Mouse (Mus musculus): ENCODE measurements around the gene Scube1.

Scube1 gene

DNA sequence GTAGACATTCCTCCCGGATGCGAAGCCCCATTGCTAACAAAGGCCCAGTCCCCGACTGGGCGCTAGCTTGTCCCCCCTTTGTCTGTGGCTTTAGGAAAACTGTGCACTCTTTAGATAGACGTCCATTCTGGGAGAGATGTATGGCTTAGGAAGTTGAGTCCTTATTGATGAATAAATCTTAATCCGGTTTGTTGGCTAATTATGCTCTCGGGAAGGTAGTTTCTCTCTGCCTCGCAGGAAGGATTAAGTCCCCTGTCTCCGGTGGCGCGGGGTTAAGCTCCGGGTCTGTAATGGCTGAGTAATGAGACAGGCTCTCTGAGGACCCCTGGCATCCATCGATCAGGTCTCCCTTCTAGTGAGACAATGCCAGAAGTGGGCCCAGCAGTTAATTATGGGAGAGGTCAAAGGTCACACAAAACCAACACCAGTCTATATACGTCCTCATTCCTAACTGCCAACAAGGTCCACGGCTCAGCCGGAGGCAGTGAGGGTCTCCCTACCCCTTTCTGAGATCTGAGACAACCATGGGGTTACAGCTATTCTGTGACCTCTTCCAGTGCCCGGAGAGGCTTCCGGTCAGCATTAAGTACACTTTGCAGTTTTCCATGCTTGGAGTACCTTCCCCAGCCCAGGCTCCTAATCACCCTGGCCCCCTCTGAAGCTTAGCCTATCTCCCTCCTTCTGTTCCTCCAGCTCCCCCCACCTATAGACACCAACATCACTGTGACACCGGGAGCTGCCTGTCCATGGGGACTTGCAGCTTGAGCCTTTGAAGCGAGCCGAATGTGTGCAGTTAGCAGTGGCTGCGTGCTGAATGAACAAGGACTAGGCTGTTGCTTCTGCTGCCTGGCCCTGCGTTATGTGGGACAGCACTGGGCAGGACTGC lies 14.7 kb downstream of the Scube1 start:
- no peak for DNase-seq (ENCODE audit: low spot score)

DNA sequence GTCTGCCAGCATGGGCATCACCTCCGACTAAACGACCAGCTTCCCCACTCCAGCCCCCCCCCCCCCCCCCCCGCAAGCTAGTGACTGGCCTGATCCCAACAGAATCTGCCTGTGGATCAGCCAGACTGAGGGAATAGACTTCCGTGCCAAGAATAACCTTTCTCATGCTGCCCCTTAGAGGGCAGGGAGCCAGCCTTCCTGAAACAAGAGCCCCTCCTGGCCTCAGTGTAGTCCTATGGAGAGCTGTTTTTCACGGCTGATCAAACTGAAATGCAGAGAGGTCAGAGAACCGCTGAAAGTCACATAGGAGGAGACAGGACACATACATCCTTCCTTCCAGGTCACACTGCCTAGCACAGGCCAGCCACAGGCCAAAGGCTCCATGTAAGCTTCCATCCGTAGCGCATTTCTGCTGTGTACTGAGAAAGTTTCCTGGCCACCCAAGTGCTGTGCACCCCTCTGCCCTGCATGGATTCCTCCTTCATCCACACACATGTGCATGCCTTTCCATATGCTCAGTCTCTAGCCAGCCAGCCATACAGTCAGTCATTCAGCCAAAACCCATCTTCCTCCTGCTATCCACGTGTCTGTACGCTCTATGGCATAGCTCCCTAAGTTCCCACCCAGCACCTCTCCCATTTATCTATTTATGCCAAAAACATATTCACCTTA lies 18.2 kb downstream of the Scube1 start:
- no peak for DNase-seq (ENCODE audit: low spot score)

DNA sequence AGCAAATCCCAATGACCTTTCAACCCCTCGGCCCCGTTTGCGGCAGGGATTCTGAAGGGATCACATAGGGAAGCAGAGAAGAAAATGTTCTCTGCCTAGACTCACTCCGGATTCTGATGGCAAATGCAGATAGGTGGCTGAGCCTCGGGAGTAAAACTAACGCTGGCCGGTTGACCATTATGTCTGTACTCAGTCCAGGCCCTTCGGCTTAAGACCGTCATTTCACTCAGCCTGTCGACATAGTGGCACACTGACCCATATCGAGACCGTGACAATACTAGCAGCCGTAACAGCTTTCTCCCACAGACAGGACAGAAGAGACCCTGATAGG lies 24.3 kb downstream of the Scube1 start:
- no peak for DNase-seq (ENCODE audit: low spot score)

DNA sequence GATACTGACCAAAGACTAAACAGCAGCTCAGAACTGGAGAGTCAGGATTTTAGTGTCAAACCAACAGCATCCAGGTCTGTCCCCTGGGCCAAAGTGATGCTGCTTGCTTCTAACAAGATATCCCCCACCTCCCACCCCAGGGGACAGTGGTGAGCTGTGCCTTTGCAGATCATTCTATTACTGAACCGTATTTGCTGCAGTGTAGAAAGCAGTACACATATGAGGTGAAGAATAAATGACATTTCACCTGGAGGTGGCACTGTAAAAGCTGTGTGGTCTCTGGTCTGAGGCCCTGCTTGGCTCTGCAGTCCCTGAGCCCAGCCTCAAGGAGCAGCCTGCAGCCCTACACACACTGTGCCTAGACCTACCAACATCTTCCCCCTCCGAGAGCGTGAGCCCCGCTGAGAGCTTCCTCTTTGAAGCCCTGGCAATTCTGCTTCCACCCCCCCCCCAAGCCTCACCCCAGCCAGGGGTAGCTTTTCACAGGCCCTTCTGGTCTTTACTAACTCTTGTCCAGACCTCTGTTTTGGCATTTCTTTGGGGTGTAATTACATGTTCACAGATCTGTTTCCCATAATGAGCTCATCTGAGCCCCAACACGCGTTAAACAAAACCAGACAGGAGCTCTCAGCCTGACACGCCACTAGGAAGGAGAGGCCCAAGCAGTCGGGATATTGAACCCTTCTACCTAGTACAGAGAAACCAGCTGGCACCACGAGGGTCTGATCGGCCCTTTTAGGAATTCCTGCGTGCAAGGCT lies 24.8 kb downstream of the Scube1 start:
- no peak for DNase-seq (ENCODE audit: low spot score)

DNA sequence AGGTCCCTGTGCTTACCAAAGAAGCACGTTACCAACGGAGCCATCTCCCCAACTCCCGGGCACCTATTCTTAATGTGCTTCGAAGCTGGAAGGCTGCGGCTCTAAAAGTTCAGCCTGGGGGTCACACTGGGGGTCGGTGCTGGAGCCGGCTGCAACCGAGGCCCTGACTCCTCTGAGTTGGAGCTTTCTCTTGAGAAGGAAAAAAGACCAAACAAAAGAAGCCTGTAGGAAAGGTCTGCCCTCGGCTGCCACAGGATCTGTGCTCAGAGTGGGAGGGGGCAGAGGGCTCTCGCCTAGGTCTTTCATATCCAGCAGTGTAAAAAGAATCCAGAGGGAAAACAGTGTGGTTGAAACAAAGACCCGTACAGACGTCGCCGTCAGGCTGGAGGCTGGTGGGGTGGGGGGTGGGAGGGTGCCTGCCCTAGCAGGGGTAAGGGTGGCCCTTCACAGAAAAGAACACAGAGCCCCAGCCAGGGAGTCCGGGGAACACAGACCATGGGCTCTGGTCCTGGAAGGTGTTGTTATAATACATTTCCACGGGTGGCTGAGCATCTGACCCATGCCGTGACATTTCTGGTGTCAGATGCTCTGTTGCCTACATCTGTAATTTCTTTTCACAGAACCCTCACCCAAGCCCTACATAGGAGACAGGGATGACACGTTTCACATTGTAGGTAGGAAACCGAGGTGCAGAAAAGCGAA lies 25.5 kb downstream of the Scube1 start:
- DNase-seq (ENCODE audit: low spot score), result no peak

DNA sequence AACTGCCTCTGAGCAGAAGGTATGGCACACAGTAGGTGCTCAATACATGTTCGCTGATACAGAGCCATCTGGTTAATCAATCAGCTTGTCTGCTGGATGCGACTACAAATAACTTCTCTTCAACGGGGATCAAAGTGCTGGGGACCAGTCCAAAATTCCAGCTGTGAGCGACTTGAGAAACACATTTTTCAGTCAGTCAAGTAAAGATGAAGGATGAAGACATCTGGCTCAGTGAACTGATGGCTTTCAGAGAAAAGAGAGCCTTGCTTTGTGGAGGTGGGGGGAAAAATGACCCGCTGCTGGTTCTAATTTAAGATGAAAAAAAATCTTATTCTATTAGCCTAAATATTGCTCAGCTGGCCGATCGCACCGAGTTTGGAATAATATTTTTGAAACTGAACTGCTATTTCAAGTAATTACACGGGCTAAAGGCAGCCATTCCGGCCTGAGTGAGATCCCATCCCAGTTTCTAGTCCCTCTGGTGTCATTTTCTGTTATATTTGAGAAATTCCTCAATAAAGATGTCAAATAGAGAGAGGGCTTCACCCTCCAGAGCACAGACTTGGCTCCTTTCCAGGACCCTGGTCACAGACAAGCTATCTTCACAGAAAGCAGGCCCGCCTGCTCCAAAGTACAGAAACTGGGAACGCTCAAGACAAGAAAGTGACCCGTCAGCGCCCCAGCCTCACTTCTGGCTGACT lies 28.0 kb downstream of the Scube1 start:
- no peak for DNase-seq (ENCODE audit: low spot score)

DNA sequence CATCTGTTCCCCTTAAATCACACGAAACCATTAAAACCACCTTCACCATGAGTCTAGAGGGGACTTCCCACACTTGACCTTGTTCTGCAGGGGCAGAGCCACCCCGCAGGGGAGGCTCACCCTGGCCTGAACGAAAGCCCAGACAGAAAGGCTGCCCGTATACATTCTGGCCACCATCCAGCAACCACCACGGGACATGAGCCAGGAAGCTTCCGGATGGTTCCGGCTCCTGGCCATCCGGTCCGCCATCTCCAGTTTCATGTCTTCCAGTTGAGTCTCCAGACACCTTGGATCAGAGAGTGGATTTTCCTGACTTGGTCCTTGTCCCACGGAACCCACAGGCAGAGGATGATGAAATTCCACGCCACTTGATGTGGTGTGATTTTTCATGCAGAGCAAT lies 29.7 kb downstream of the Scube1 start:
- DNase-seq (ENCODE audit: low spot score), result no peak

DNA sequence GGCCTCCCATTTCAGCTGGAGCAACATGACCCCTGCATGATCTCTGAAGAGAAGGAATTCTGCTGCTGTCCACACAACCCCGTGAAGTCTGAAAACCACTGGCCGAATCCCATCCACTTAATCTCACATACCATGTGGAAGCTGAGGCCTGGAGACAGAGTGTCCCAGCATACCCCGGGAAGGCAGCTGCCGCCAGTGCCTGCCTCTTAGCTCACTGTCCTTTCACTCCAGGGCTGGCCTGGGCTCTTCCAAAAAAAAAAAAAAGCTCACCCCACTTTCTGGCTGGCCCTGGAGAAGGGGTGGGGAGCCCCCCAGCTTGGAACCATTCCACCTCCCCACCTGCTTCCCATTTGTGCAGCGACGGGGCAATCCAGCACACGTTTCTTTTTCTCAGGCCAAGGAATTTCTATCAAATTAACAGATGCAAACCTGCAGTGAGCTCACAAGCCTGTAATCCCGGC lies 32.9 kb downstream of the Scube1 start:
- no peak for DNase-seq (ENCODE audit: low spot score)

DNA sequence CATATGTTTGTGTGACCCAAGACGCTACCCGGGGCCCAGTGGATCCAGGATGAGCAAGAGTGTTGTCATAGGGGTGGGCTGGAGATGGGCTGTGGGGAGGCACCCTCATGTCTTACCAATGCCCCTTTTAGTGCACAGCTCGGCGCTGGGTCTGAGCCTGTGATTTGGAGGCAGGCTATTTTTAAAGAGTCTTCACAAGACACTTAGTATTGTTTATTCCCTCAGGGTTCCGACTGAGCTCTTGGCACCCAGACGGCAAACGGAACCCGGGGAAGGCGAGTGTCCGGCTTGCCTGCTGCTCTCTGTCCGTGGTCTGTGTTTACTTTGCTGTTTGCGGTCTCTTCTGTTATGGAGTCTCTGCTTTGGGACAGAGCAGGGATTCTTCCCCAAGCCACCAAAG lies 34.9 kb downstream of the Scube1 start:
- no peak for DNase-seq (ENCODE audit: low spot score)

DNA sequence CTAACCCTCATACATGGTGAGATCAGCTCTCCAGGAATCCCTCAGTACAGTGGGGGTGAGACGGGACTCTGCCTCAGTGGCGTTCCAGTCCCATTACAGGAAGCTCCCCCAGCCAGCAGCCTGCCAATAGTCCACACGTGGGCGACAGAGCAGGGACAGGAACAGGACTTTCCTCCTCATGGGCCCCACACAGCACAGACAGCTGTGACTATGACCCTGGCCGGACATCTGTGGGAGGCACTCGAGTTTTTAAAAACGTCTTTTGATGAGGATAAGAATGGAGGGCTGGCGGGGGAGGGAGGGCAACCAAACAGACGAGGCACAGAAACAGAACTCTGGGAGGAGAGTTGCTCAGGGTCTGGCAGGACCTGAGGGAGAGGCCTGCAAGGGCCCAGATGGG lies 38.2 kb downstream of the Scube1 start:
- DNase-seq (ENCODE audit: low spot score), result no peak

DNA sequence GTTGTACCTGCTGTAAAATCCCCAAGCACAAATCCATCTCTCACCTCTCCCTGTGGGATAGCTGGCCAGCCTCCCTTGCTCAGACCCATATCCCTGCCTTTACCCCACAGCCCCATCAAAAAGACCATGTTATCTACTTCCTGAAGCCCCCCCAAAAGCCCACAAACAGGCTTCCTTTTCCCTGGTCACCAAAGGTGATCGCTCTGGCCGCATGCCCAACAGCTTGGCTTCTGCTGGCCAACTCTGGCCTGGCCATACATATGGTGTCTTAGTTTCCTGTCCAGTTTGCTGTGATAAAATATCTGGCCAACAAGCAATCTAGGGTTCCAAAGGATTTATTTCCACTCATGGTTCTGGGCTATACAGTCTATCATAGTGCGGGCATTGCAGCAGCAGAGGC lies 38.9 kb downstream of the Scube1 start:
- no peak for DNase-seq (ENCODE audit: low spot score)

DNA sequence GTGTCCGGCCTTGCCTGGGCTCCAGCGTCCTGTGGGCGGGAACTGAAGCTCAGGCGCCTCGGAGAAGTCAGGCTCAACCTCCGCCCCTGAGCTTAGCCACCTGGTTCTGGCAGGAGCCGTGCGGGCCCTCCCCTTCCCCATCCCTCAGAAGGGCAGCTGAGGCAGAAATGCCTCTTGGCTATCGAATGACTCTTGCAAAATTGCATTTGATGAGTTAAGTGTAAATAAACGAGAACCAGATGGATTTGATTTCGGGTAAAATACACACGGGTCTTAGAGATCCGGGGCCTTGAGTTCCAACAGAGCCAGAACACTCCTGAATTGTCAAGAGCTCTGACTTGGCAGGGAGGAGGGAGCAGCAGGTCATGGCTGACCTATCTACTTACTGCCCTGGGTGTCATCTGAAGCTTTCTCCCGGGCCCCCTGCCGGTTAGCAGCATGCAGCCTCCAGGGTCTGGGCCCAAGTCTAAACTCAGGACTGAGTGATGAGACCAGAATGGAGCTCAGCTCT lies 41.7 kb downstream of the Scube1 start:
- DNase-seq (ENCODE audit: low spot score), result peak; percentile 7

DNA sequence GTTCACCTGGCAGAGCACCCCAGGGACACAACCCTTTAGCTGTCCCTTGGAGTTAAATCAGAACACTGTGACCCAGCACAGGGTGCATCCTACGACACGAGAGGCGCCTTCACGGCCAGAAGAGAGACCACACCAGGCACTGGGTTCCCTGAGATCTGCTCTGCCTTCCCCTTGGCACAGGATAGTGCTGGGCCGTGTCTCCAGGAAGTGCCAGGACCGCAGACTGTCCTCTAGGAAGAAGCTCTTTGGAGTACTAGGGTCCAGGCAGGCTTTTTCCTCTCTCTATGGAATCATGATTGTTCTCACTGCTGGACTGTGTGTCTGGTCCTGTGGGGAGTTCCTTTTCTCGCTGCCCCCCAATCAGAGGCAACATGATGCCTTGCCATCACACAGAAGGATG lies 44.5 kb downstream of the Scube1 start:
- DNase-seq (ENCODE audit: low spot score), result no peak

DNA sequence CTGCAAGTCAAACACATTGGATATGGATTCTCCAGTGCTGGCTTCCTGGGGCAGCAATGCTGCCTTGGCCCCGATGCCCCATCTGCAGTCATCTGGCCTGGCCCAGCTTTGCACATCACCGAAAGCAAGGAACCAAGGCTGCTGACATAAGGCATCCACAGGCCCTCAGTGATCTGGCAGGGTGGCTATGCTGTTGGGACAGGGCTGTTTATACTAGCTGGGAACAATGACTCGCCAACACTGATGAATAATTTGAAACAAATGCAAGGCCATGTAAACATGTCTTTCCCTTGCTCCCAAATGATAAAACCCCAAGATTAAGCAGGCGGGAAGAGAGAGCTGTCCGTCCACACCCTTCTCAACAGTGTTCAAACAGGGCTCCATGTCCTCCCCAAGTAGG lies 45.1 kb downstream of the Scube1 start:
- DNase-seq (ENCODE audit: low spot score), result no peak

DNA sequence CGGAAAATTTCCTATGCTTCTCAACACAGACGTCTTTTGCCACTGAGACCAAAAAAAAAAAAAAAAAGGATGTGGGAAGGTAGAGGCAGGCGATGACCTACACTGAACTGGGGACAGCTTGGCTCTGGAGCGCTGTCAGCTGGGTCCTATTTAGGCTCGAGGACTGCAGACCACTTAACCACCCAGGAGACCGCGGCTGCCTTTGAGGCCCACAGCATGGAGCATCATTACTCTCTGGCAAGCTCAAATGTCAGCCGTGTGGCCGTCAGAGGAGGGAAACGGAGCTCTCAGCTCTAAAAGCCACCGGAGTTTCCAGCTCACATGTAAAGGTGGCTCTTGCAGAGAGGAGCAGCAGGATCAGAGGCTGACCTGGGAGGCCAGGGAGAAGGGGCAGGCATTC lies 46.2 kb downstream of the Scube1 start:
- no peak for DNase-seq (ENCODE audit: low spot score)

DNA sequence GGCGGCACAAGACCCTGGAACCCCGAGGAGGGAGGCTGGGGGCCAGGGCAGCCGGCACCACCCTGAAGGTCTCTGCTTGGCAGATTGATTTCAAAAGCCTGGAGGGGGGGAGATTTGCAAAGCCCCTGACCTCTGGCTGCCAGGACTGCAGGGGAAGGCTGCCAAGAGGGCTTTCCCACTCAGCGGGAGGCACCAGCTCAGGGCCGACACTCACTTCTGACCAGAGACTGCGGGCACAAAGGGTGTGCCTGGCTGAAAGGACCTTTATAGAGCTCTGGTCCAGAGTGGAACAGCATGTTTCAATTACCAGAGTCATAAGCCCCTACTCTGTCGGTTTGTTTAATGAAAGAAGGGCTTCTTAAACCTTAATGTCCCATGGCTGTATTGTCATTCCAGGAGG lies 46.7 kb downstream of the Scube1 start:
- no peak for DNase-seq (ENCODE audit: low spot score)

DNA sequence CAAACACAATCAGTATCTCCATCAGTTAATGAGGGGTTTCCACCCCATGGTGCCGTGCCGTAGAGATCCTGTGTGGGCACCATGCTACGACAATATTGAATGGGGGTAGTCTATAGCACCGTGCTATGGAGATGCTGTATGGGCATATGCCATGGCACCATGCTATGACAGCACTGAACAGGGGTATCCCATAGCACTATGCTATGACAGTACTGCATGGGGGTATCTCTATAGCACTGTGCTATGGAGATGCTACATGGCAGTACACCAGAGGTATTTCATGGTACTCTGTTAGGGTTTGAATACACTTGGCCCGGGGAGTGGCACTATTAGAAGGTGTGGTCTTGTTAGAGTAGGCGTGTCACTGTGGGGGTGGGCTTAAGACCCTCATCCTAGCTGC lies 47.7 kb downstream of the Scube1 start:
- DNase-seq (ENCODE audit: low spot score), result no peak

DNA sequence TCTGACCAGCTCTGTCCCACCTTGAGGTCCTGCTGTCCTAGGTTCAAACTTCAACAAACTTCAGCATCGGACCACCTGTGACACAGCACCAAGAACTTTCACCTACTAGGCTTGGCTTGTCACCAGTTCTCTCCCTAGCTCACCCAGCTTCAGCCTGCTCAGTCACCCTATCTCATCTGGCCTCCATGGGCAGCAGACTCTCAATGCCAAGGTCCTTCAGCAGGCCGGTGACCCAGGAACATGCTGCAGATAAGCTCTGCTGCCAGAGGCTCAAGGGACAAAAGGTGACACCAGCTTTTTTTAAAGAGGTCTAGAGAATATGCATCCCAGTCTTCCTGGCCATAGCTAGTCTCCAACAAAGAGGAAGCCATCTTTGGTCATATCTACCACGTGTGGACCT lies 48.5 kb downstream of the Scube1 start:
- no peak for DNase-seq (ENCODE audit: low spot score)

DNA sequence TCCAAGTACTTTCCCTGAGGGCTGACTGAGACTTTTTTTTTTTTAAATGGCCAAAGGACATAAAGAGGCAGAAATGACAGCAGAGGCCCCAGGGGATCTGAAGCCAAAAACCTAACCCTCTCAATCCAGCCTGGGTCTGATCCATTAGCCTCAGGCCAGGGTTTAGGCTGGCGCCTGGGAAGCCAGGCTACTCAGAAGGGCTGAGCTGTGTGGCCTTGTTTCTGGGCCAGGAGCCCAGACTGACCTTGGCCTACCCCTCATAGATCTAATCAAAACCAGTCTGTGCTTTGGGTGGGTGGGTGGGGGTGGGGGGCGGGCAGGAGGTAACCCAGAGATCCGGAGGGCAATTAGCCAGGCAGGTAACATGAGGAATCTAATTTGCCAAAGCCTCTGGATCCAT lies 51.2 kb downstream of the Scube1 start:
- DNase-seq (ENCODE audit: low spot score), result no peak

DNA sequence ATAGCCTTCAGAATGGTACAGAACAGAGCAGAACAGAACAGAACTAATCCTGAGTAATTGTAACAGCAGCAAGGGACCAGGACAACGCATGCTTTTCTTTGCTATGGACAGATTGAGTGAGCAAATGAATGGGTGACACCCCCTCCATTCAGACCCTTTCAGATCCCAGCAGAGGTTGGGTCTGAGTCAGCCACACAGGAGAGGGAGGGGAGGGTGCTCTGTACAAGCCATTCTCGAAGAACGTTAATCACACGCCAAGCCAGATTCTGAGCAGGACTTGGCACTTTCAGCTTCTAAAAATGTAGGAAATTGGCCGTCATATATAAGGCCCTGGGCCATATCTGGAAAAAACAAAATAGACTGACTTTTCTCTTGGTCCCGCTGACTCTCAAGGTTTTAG lies 57.3 kb downstream of the Scube1 start:
- no peak for DNase-seq (ENCODE audit: low spot score)

DNA sequence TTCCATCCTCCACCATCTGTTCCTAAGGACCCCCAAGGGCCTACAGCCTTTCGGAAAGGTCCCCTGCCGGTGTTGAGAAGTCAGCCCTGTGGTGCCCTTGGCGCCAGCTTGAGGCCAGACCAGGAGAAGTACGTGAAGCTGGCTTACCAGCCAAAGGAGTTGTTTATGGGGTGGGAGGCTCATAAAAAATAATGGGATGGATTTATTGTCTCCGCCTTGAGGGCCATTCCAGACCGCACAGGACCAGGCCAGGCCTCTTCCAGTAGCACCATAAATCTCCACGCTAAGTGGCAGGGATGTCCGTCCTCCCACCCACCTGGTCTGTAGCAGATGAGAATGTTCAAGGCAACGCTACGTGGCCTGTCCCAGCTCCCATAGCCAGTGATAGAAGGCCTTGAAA lies 58.4 kb downstream of the Scube1 start:
- no peak for DNase-seq (ENCODE audit: low spot score)

DNA sequence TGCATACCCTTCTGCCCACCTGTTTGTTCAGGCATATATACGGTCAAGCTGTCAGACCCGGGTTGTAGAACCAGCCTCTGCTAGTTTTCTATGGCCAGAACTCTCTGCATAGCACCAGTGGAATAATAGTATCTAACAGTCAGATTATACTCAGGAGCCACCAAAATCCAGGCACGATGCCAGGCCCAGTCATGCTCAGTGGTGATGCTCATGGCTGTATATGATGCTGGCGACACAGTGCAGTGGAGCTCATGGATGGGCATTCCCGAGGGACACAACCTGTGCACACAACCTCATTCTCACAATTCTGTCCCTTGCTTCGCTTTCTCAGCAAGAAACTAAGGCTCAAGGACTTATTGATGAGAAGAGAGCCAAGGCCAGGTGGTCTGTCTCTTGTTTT lies 58.8 kb downstream of the Scube1 start:
- DNase-seq (ENCODE audit: low spot score), result no peak

Data from adipocyte (in vitro differentiated cells).